Mouse (Mus musculus) embryonic fibroblast, embryonic 13.5 days (primary cell): ENCODE results near the gene Zxdc.

ENCODE experiments used
- CTCF ChIP-seq: IDR thresholded peaks from 2 replicates; pipeline ENCODE4 v1.5.1; 2011; ENCODE audit warnings: mild to moderate bottlenecking, control low read depth, low read length, moderate library complexity, borderline replicate concordance; ENCODE audit not compliant: insufficient read depth
- POLR2A ChIP-seq: IDR thresholded peaks from 2 replicates; pipeline ENCODE4 v1.6.1; 2011; ENCODE audit warnings: low read depth, mild to moderate bottlenecking, control low read depth, low read length, moderate library complexity

GRCm38 (mm10) chr6:90360922-90361614 lies 8.2 kb upstream of the Zxdc start:
- TF ChIP-seq CTCF: no peak
- TF ChIP-seq POLR2A: no peak
